11 mouse cellular contexts compared by ENCODE assay signal in genomic region chrX:38428818-38429440, GRCm38 (mm10). TPM values are rescaled to one million over a fixed set of nuclear protein-coding genes. Genes with fewer than 3 reads are reported as not detected.
DNase-seq lines count a peak whose midpoint lies in the region; ATAC-seq lines count a peak whose summit lies in the region.
"Had no signal": no experiment of that assay in that cellular context is flagged by ENCODE, and none has a peak within 500 bp of the region (broad histone marks: within the 10 kb centered on the region; RNA-seq: fewer than 3 reads in every experiment).

No protein-coding gene starts in this region.

- 71% methylated on average over 3 of the region's 3 CpGs for WGBS in forebrain, embryonic 14.5 days
- WGBS in forebrain, embryonic 13.5 days: 83% methylated on average over 3 of the region's 3 CpGs

- peak; percentile 29 for DNase-seq in forebrain, embryonic 14.5 days (ENCODE audit: low spot score)
- peak; percentile 47 for DNase-seq in kidney, adult 9 months
- DNase-seq in kidney, postnatal 14 days: no peak
- DNase-seq in MN1 (ENCODE audit: low spot score) (peak; percentile 49), liver (no peak)
- peak; percentile 79 for DNase-seq in fibroblast of lung, adult 2 months (ENCODE audit: low read depth)
- no peak for DNase-seq in testis, postnatal 10 days (ENCODE audit: low spot score)
- DNase-seq: lung, postnatal 10 days; thymus, postnatal 36 days had no signal

- no peak overlapping the region for H3K9ac ChIP-seq in forebrain, embryonic 14.5 days (ENCODE audit: low read length)
- H3K9ac ChIP-seq in forebrain, embryonic 13.5 days: no peak overlapping the region
- H3K9ac ChIP-seq: limb, embryonic 13.5 days had no signal

- H3K9me3 ChIP-seq in forebrain, embryonic 14.5 days (replicated peaks; ENCODE audit: control insufficient read depth, low read length): no peaks in the 10 kb centered on the region
- no peaks in the 10 kb centered on the region for H3K9me3 ChIP-seq in forebrain, embryonic 13.5 days (replicated peaks)
- H3K9me3 ChIP-seq: limb, embryonic 13.5 days had no signal

- no peaks in the 10 kb centered on the region for H3K27me3 ChIP-seq in forebrain, embryonic 14.5 days (replicated peaks; ENCODE audit: control insufficient read depth, insufficient read depth, low read length)
- H3K27me3 ChIP-seq in forebrain, embryonic 13.5 days: no peaks in the 10 kb centered on the region
- H3K27me3 ChIP-seq: limb, embryonic 13.5 days had no signal

- no peak for ATAC-seq in forebrain, embryonic 14.5 days
- no peak; the same call in 1 of the 2 replicates for ATAC-seq in forebrain, embryonic 13.5 days

- no peaks in the 10 kb centered on the region for H3K4me1 ChIP-seq in forebrain, embryonic 14.5 days (ENCODE audit: control insufficient read depth, insufficient read depth, low read length)
- H3K4me1 ChIP-seq in forebrain, embryonic 13.5 days: no peaks in the 10 kb centered on the region
- H3K4me1 ChIP-seq: limb, embryonic 13.5 days had no signal

- no peak overlapping the region for H3K4me2 ChIP-seq in forebrain, embryonic 14.5 days (ENCODE audit: low read length)
- H3K4me2 ChIP-seq in forebrain, embryonic 13.5 days: no peak overlapping the region
- H3K4me2 ChIP-seq: limb, embryonic 13.5 days had no signal

- 0 out of 2 replicates have a peak, but pooled peaks cover 9% of the 10 kb centered on the region for H3K36me3 ChIP-seq in forebrain, embryonic 14.5 days (ENCODE audit: control insufficient read depth, insufficient read depth, low read length)
- H3K36me3 ChIP-seq in forebrain, embryonic 13.5 days (ENCODE audit: poor library complexity, severe bottlenecking): peaks cover 10% of the 10 kb centered on the region; the same call in 1 of the 2 replicates

- H3K4me3 ChIP-seq in forebrain, embryonic 14.5 days (ENCODE audit: low read depth, low read length): no peak overlapping the region
- H3K4me3 ChIP-seq in forebrain, embryonic 13.5 days: no peak overlapping the region
- H3K4me3 ChIP-seq: limb, embryonic 13.5 days had no signal

- no peak overlapping the region for H3K27ac ChIP-seq in forebrain, embryonic 14.5 days (ENCODE audit: low read depth, low read length)
- H3K27ac ChIP-seq in forebrain, embryonic 13.5 days: no peak overlapping the region
- H3K27ac ChIP-seq: limb, embryonic 13.5 days had no signal

RNA-seq across cellular contexts. Expression of gene Lamp2, which starts 27.3 kb away (rescaled TPM):
- polyA plus RNA-seq in forebrain, embryonic 14.5 days (2014; fragmentation: Nextera tagmentation; extraction: Ambion mirVana): 65.7 and 68.6 TPM in 2 replicates
- polyA plus RNA-seq in forebrain, embryonic 13.5 days (2015; fragmentation: Nextera tagmentation; extraction: Ambion mirVana): 48.0 and 49.6 TPM in 2 replicates

Comparison
In these comparisons a context has a peak if more than half of its experiments do, and no peak if none do; other contexts are left out.
1. DNase-seq: peak in forebrain, embryonic 14.5 days (single experiment), kidney, adult 9 months (single experiment), MN1 (single experiment) and fibroblast of lung, adult 2 months (single experiment); none in kidney, postnatal 14 days (single experiment), testis, postnatal 10 days (single experiment) and liver (single experiment).